Mouse (Mus musculus) liver, adult 2 months (tissue): ENCODE results near the gene Lrrc7.

Source experiments
- CTCF ChIP-seq: fragments of 200-500 bp; IDR thresholded peaks from 2 replicates; pipeline ENCODE4 v1.5.1; 2011; ENCODE audit warnings: low read depth, low read length, control low read depth
- POLR2A ChIP-seq: fragments of 200-500 bp; IDR thresholded peaks from 2 replicates; pipeline ENCODE4 v1.6.1; 2011; ENCODE audit warnings: low read length, control low read depth; ENCODE audit not compliant: insufficient read depth; ENCODE audit errors: extremely low read depth

GRCm38 (mm10) chr3:158169180-158169579 is 392.8 kb downstream of the Lrrc7 start:
- TF ChIP-seq CTCF: no peak
- no peak for TF ChIP-seq POLR2A
